Mouse (Mus musculus): ENCODE data around the gene Ncstn. TPM values are rescaled to one million over a fixed set of nuclear protein-coding genes. Genes with fewer than 3 reads are reported as not detected.

Ncstn gene
- polyA plus RNA-seq, 1 experiment, result 7.6 TPM

DNA sequence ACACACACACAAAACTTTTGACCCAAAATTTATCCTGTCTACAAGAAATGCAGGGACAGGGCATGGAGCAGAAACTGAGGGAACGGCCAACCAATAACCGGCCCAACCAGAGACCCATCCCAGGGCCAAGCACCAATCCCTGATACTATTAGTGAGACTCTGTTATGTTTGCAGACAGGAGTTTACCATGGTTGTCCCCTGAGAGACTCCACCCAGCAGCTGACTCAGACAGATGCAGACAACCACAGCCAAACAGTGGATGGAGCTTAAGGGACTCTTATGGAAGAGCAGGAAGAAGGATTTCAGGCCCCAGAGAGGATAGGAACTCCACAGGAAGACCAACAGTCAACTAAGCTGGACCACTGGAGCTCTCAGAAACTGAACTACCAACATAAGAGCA, 52.7 kb downstream of the Ncstn start:
- Histone ChIP-seq H3K4me3 (replicated peaks) (no peak overlapping the region), H3K9me3 (peaks cover under 1% of the 10 kb centered on the region; the same call in 1 of the 2 replicates), H3K27me3 (replicated peaks) (peaks cover 23% of the 10 kb centered on the region), H3K36me3 (replicated peaks; ENCODE audit: low read length) (no peaks in the 10 kb centered on the region), H3K4me1 (peaks cover 15% of the 10 kb centered on the region)
- TF ChIP-seq FLI1 (IDR thresholded peaks at IDR 0.05; ENCODE audit: low read length) (no peak), GATA1 (IDR thresholded peaks at IDR 0.05; ENCODE audit: borderline replicate concordance, low read length) (no peak)

DNA sequence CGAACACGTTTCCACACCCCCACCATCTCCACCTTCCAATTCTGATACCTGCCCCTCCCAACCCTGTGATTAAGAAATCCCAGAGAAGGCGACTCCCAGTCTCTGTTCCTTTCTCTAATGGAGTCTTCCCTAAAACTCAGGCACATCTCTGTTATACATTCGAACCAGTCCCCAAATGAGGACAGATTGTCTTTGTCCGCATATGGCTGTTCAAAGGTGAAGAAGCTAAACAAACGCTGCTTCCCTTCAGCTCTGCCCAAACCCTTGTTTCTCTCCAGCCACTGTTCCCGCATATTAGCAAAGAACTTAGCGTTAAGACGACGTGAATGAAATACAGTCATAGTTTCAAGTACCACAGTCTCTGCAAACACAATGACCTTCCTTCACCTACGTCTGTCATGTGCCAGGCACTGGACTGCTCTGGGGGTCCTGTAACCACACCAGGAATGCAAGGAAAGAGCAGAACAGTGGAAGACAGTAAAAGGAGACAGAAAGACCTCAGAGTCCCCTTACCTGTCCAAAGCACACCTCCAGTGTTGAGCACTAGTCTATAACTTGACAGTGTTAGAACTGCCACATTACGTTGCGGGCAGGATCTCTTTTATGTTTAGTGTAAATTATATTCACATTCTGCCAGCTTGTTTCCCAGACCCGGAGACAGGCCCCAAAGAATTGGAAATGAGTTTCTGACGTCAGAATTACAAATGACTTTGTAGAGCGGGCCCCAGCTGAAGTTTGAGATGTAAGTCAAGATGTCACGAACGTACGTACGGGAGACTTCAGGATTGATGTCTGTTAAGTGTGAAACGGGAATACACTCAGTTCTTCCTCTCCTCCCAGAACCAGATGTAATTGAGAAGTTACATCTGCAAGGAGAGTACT, 54.0 kb downstream of the Ncstn start, which contains the start of gene Vangl2:
Vangl2 (minus strand) TSS at position 51 of the 882 bp plus-strand sequence.
- Histone ChIP-seq H3K36me3 (replicated peaks; ENCODE audit: low read length) (no peaks in the 10 kb centered on the region), H3K27me3 (replicated peaks) (peaks cover 32% of the 10 kb centered on the region), H3K9me3 (no peaks in the 10 kb centered on the region), H3K4me1 (peaks cover 25% of the 10 kb centered on the region), H3K4me3 (replicated peaks) (peak within 1 kb of the TSS; percentile 92)
- no peak for TF ChIP-seq FLI1 (IDR thresholded peaks at IDR 0.05; ENCODE audit: low read length)
- no peak for TF ChIP-seq GATA1 (IDR thresholded peaks at IDR 0.05; ENCODE audit: borderline replicate concordance, low read length)

DNA sequence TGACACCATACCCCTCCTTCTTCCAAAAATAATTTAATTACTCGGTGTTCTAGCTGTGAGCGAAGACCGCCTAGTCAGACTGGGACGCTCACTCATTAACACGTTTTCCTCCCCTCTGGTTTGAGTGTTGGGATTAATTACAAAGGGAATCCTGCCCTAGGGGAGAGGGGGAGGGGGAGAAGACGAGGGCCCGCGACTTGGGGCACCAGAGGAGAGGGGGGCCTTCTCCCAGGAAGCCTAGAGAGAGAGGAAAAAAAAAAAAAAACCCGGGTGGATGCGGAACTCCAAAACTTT, 54.8 kb downstream of the Ncstn start:
- Histone ChIP-seq H3K4me1 (peaks cover 25% of the 10 kb centered on the region), H3K36me3 (replicated peaks; ENCODE audit: low read length) (no peaks in the 10 kb centered on the region), H3K4me3 (replicated peaks) (peak overlapping the region; percentile 92), H3K9me3 (no peaks in the 10 kb centered on the region), H3K27me3 (replicated peaks) (peaks cover 34% of the 10 kb centered on the region)
- TF ChIP-seq FLI1 (IDR thresholded peaks at IDR 0.05; ENCODE audit: low read length) (no peak), GATA1 (IDR thresholded peaks at IDR 0.05; ENCODE audit: borderline replicate concordance, low read length) (no peak)

DNA sequence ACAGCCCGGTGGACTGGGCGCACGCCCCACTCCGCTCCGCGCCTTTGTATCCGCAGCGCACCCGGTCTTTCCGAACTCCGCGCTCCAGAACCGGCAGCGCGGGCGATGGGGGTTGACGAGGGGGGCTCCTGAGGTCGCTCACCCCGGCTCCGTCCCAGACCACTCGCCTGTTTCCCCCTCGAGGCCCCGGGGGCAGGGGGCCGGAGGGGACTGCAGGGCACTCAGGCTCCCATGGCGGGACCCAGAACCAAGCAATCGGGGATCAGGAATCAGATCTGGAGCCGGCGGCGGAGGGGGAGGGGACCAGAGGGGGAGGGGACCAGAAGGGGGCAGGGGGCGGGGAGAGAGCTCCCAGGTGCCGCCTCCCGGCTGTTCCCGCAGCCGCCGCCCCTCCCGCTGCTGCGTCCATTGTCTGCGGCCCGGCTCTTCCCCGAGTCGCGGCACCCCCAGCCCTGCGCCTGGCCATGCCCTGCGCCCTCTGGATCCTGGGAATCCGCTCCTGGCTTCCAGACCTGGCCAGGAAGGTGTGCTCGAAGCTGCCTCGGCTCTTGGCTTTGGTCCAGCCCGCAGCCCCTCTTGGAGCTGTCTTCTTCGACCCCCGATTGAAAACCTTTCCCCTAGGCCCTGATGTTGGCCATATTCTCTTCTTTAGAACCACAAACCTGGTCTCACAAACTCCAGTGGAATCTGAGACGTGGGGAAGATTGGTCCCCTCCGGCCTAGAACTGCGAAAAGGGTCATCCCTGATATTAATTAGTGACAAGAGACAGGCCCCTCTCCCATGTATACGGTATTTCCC, 55.4 kb downstream of the Ncstn start:
- no peak for TF ChIP-seq GATA1 (IDR thresholded peaks at IDR 0.05; ENCODE audit: borderline replicate concordance, low read length)
- TF ChIP-seq FLI1 (IDR thresholded peaks at IDR 0.05; ENCODE audit: low read length), result no peak
- no peaks in the 10 kb centered on the region for H3K9me3 ChIP-seq
- H3K4me3 ChIP-seq (replicated peaks), result peak overlapping the region; percentile 92
- no peaks in the 10 kb centered on the region for H3K36me3 ChIP-seq (replicated peaks; ENCODE audit: low read length)
- H3K4me1 ChIP-seq, result peaks cover 25% of the 10 kb centered on the region
- peaks cover 34% of the 10 kb centered on the region for H3K27me3 ChIP-seq (replicated peaks)

DNA sequence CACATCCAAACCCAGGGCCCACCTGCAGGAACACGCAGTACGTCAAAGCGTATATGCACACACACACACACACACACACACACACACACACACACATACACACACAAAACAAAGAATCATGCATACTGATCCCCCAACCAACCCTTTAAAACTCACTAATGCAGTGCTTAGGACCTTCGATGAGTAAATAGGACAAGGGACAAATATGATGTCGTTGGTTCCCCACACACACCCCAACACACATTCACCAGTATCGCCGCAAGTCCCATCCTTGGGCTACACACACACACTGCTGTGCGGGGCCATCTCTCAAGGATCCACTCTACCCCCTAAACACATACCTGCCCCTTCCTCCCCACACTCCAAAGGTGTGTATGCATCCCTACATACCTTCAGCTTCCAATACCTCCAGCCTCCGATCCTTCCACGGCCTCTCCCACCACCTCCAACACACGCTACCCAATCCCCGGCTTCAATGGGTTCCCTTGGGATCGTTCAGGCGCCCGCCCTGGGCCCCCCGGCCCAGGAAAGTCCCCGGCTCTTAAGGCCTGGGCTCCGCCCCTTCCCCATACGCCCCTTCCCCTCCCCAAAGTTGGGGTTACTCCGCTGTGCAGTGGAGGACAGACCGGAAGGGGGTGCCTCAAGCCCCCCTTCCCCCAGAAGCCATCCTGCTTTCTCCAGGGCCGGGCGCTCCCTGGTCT, 56.2 kb downstream of the Ncstn start:
- Histone ChIP-seq H3K4me3 (replicated peaks) (peak overlapping the region; percentile 92), H3K36me3 (replicated peaks; ENCODE audit: low read length) (no peaks in the 10 kb centered on the region)
- no peak for TF ChIP-seq FLI1 (IDR thresholded peaks at IDR 0.05; ENCODE audit: low read length)

DNA sequence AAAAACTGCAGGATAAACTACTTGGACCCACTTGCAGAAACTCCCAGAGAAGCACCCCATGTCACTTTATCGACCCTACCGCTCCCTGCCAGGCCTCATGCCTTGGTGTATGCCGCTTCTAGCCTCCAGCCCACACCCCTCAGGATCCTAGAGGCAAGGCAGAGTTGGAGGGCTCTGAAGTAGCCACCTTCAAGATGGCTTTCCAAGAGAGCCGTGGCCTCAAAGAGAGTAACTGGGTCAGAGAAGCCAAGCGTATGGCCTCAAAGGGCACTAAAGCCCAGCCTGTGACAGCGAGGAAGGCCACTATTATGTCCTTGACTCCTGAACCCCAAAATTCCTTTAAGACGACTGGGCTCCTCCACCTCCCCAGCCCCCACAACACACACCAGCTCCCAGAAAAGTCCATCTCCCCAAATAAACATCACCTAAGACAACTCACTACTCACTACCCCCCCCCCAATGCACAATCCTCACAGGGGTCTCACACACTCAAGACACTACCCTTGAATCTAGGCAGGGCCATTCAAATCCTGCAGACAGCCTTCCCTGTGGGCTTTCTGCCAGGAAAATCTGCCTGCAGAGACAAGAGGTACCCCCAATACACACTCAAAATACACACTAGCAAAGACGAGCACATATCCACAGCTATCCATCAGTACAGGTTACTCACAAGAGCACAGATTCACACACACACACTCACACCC, 57.2 kb downstream of the Ncstn start:
- H3K36me3 ChIP-seq (replicated peaks; ENCODE audit: low read length), result no peaks in the 10 kb centered on the region
- no peak for TF ChIP-seq GATA1 (IDR thresholded peaks at IDR 0.05; ENCODE audit: borderline replicate concordance, low read length)
- TF ChIP-seq FLI1 (IDR thresholded peaks at IDR 0.05; ENCODE audit: low read length), result no peak
- no peak overlapping the region for H3K4me3 ChIP-seq (replicated peaks)
- H3K4me1 ChIP-seq, result peaks cover 28% of the 10 kb centered on the region
- peaks cover 36% of the 10 kb centered on the region for H3K27me3 ChIP-seq (replicated peaks)
- no peaks in the 10 kb centered on the region for H3K9me3 ChIP-seq

More for the DNA sequence above, 56.2 kb downstream of the Ncstn start:
- Histone ChIP-seq H3K27me3 (replicated peaks) (peaks cover 36% of the 10 kb centered on the region), H3K4me1 (peaks cover 25% of the 10 kb centered on the region), H3K9me3 (no peaks in the 10 kb centered on the region)

DNA sequence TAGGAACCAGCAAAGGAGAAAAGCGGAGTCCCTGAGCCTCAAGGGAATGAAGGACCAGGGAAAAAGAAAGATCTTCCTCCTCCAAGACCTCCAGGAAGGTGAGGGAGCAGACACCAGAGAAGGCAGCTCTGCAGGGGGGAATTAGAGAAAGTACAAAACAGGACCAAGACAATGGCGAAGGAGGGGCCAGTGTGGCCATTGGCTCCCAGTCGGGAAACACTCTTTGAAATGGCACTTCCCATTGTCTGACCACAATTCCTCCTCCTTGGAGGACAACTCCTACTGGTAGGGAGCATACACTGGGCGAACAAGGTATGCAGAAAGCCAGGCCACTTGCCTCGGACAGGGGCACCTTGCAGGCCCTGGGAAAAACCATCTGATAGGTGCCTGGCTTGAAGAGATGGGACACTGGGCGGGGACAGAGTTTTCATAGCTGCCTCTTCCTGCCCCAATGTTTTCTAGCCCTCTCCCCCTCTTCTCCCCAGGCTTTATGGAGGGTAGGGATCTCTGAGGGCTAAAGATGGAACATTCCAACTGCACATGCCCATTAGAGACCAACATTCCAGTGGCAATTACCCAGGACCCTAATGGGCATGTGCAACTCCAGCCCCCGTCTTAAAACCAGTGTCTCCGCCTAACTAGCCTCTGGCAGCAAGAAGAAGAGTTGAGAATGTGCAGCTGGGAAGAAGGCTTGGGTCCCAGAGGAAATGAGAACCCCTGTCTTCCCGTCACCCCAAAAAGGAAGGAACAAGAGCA, 58.3 kb downstream of the Ncstn start:
- H3K4me1 ChIP-seq, result peaks cover 38% of the 10 kb centered on the region
- TF ChIP-seq FLI1 (IDR thresholded peaks at IDR 0.05; ENCODE audit: low read length), result no peak
- TF ChIP-seq GATA1 (IDR thresholded peaks at IDR 0.05; ENCODE audit: borderline replicate concordance, low read length), result no peak
- no peaks in the 10 kb centered on the region for H3K9me3 ChIP-seq

DNA sequence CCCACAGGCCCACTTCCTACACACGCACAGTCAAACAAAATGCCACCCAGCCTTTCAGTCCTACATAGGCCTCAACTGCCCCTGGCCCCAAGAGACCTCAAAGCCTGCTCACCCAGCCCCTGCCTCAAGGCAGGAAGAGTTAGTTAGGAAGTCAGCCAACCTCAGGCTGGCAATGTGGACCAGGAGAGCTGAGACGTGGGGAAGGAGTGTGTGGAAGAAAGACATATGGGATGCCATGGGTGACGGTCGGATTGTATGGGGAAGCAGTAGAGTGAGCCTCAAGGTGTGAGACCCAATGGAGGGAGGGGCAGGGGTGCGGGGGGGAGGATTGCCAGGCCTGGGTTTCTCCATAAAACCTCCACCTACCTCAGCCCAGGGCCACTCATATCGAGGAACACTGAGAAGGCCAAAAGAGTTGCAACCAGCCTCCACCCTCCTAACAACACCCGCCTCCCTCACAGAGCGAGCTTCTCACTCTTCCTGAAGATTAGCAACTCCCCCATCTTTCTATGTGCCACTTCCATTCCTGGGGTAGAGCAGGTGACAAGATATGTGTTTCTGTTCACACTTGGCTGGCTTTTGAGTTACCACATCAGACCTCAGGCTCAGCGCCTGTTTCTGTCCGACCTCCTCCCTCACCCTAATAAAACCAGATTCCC, 62.6 kb downstream of the Ncstn start:
- Histone ChIP-seq H3K4me3 (replicated peaks) (no peak overlapping the region), H3K9me3 (no peaks in the 10 kb centered on the region), H3K4me1 (peaks cover 53% of the 10 kb centered on the region), H3K36me3 (replicated peaks; ENCODE audit: low read length) (no peaks in the 10 kb centered on the region), H3K27me3 (replicated peaks) (peaks cover 14% of the 10 kb centered on the region)
- TF ChIP-seq FLI1 (IDR thresholded peaks at IDR 0.05; ENCODE audit: low read length) (no peak), GATA1 (IDR thresholded peaks at IDR 0.05; ENCODE audit: borderline replicate concordance, low read length) (no peak)

More for the DNA sequence above, 58.3 kb downstream of the Ncstn start:
- Histone ChIP-seq H3K36me3 (replicated peaks; ENCODE audit: low read length) (no peaks in the 10 kb centered on the region), H3K4me3 (replicated peaks) (no peak overlapping the region), H3K27me3 (replicated peaks) (peaks cover 36% of the 10 kb centered on the region)
